Mouse (Mus musculus) intestine, postnatal 0 days (tissue): ENCODE measurements around the gene Ifrd2. TPM values are rescaled to one million over a fixed set of nuclear protein-coding genes. Genes with fewer than 3 reads are reported as not detected.

Experiments used
- ATAC-seq: fragments of 200-750 bp; cut with Nextera tagmentation; 2 replicates; pipeline ENCODE4 v1.8.0; 2017; ENCODE audit warnings: mild to moderate bottlenecking, moderate TSS enrichment, moderate library complexity
- H3K27ac ChIP-seq: fragments of 300-500 bp; sonication (generic); 2 replicates; pipeline ENCODE4 v1.5.1; 2014; ENCODE audit warnings: mild to moderate bottlenecking, low read depth, low read length, moderate library complexity
- H3K27me3 ChIP-seq: fragments of 300-500 bp; sonication (generic); replicated peaks from 2 replicates; pipeline ENCODE4 v1.6.1; 2014; ENCODE audit warnings: low read length, mixed read lengths; ENCODE audit not compliant: control insufficient read depth, insufficient read depth
- H3K36me3 ChIP-seq: fragments of 300-500 bp; sonication (generic); 2 replicates; pipeline ENCODE4 v1.6.1; 2014; ENCODE audit warnings: mild to moderate bottlenecking, moderate library complexity; ENCODE audit not compliant: control insufficient read depth, insufficient read depth
- H3K4me1 ChIP-seq: fragments of 300-500 bp; sonication (generic); replicated peaks from 2 replicates; pipeline ENCODE4 v1.6.1; 2014; ENCODE audit warnings: antibody characterized with exemption, low read length, mixed read lengths; ENCODE audit not compliant: control insufficient read depth, insufficient read depth
- H3K4me2 ChIP-seq: fragments of 300-500 bp; sonication (generic); replicated peaks from 2 replicates; pipeline ENCODE4 v1.6.1; 2014; ENCODE audit warnings: low read depth, mild to moderate bottlenecking, moderate library complexity
- H3K4me3 ChIP-seq: fragments of 300-500 bp; sonication (generic); 2 replicates; pipeline ENCODE4 v1.5.1; 2014; ENCODE audit warnings: low read depth, low read length
- H3K9ac ChIP-seq: fragments of 300-500 bp; sonication (generic); 2 replicates; pipeline ENCODE4 v1.6.1; 2014; ENCODE audit warnings: mild to moderate bottlenecking, low read depth, low read length
- H3K9me3 ChIP-seq: fragments of 300-500 bp; sonication (generic); 2 replicates; pipeline ENCODE4 v1.6.1; 2016; ENCODE audit warnings: mixed run types; ENCODE audit not compliant: control insufficient read depth
- CTCF ChIP-seq: sonication (generic); IDR thresholded peaks from 2 replicates; pipeline ENCODE4 v1.5.1; 2016; ENCODE audit warnings: low read depth, mild to moderate bottlenecking, control low read depth, antibody characterized with exemption, moderate library complexity
- WGBS: fragments of 180-500 bp; shearing (Covaris S2); extraction: QIAGEN DNeasy Blood & Tissue Kit; methylation state at CpG from one replicate; pipeline ENCODE4 v1.1.7; 2014; 5-methylcytosine and 5-hydroxymethylcytosine counted together
- polyA plus RNA-seq: library from polyadenylated mRNA; unstranded; fragments of >200 nt; fragmentation: Nextera tagmentation; extraction: Ambion mirVana; gene quantifications from 2 replicates; pipeline ENCODE4 v1.2.1, GENCODE M21; 2015

The Ifrd2 gene
- polyA plus RNA-seq, 1 experiment from 2014 or later, result 36.9 TPM

- Histone ChIP-seq H3K27ac (peak overlapping the region; percentile 93), H3K4me3 (no peak overlapping the region), H3K9ac (peak overlapping the region; percentile 23; the same call in 1 of the 2 replicates), H3K27me3 (no peaks in the 10 kb centered on the region), H3K4me2 (peak overlapping the region; percentile 25; the same call in 1 of the 2 replicates), H3K36me3 (peaks cover 64% of the 10 kb centered on the region), H3K9me3 (no peaks in the 10 kb centered on the region), H3K4me1 (peaks cover 22% of the 10 kb centered on the region)
- ATAC-seq, result peak; percentile 95
- no peak for TF ChIP-seq CTCF
- 10% methylated on average over 13 of the region's 13 CpGs for WGBS
These were observed 31.5 kb downstream of the Ifrd2 start for GRCm38 (mm10) chr9:107618778-107619545.

DNA sequence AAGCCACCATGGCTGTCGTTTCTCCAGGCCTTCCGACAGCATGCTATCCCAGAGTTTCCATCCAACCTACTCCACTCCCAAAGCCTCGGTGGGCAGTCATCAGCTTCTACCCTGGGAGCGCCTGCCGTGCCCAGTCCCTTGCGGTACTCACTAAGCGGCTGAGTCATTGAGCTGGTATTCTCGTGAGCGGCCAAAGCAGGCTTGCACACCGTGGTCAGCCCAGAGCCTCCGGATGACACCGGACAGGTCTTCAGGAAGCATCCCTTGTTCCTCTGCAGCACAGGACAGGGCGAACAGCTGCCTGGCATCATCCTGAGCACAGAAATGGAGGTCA, 32.1 kb downstream of the Ifrd2 start:
- Histone ChIP-seq H3K4me2 (no peak overlapping the region; the same call in 1 of the 2 replicates), H3K9me3 (no peaks in the 10 kb centered on the region), H3K36me3 (peaks cover 59% of the 10 kb centered on the region), H3K27me3 (no peaks in the 10 kb centered on the region), H3K27ac (peak overlapping the region; percentile 93), H3K9ac (no peak overlapping the region), H3K4me1 (peaks cover 27% of the 10 kb centered on the region), H3K4me3 (no peak overlapping the region)
- no peak for TF ChIP-seq CTCF
- ATAC-seq, result peak; percentile 43
- 29% methylated on average over 13 of the region's 13 CpGs for WGBS

GRCm38 (mm10) chr9:107620954-107621353, 33.5 kb downstream of the Ifrd2 start:
- H3K27ac ChIP-seq, result no peak overlapping the region
- H3K4me3 ChIP-seq, result no peak overlapping the region
- no peak for TF ChIP-seq CTCF
- ATAC-seq, result no peak
- H3K9ac ChIP-seq, result no peak overlapping the region
- H3K4me1 ChIP-seq, result peaks cover 29% of the 10 kb centered on the region
- H3K27me3 ChIP-seq, result no peaks in the 10 kb centered on the region
- peaks cover 53% of the 10 kb centered on the region for H3K36me3 ChIP-seq
- no peak overlapping the region for H3K4me2 ChIP-seq
- H3K9me3 ChIP-seq, result no peaks in the 10 kb centered on the region

DNA sequence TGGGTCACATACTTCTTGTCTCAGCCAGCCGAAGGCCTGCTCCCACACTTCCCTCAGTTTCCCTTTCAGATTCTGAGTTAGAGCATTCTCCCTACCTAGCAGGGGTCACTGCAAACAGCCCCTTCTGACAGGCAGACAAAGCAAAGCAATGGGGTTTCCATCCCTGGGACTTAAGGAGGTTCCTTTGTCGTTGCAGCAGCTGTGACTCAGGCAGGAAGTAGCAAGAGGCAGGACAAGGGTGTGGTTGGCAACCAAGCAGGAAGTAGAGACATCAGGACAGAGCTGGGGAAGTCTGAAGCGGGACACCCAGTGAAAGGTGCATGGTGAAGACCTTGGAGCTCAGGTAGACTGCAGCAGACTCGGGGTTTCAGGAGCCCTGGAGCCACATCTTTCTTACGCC, 37.1 kb downstream of the Ifrd2 start:
- TF ChIP-seq CTCF, result no peak
- ATAC-seq, result peak; percentile 50
- Histone ChIP-seq H3K27me3 (no peaks in the 10 kb centered on the region), H3K4me1 (peaks cover 27% of the 10 kb centered on the region), H3K9me3 (no peaks in the 10 kb centered on the region), H3K4me2 (peak overlapping the region; percentile 4), H3K4me3 (no peak overlapping the region), H3K36me3 (peaks cover 35% of the 10 kb centered on the region), H3K9ac (no peak overlapping the region), H3K27ac (peak overlapping the region; percentile 52)
- 57% methylated on average over 5 of the region's 5 CpGs for WGBS

DNA sequence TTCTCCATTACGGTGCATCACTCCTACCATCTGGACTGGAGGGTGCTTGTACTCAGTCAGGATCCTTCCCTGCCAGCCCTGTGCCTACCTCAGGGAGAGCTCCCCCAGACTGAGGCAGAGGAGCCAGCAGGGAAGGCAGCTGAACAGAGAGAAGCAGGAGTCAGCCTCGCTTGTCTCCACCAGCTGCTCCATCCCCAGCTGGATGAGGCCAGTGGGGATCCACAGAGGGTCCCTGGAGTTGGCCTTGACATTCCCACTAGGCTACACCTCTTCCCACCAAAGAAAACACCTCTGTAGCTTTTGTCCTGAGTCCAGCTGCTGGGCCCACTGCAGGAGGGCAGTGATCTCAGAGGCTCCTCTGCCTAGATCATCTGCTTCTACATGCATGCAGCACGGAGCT, 37.5 kb downstream of the Ifrd2 start:
- Histone ChIP-seq H3K4me2 (no peak overlapping the region), H3K9me3 (no peaks in the 10 kb centered on the region), H3K27me3 (no peaks in the 10 kb centered on the region), H3K4me3 (no peak overlapping the region), H3K36me3 (peaks cover 30% of the 10 kb centered on the region), H3K27ac (peak overlapping the region; percentile 52; the same call in 1 of the 2 replicates), H3K9ac (no peak overlapping the region), H3K4me1 (peaks cover 26% of the 10 kb centered on the region)
- 87% methylated on average over 3 of the region's 3 CpGs for WGBS
- ATAC-seq, result peak; percentile 11; the same call in 1 of the 2 replicates
- no peak for TF ChIP-seq CTCF

DNA sequence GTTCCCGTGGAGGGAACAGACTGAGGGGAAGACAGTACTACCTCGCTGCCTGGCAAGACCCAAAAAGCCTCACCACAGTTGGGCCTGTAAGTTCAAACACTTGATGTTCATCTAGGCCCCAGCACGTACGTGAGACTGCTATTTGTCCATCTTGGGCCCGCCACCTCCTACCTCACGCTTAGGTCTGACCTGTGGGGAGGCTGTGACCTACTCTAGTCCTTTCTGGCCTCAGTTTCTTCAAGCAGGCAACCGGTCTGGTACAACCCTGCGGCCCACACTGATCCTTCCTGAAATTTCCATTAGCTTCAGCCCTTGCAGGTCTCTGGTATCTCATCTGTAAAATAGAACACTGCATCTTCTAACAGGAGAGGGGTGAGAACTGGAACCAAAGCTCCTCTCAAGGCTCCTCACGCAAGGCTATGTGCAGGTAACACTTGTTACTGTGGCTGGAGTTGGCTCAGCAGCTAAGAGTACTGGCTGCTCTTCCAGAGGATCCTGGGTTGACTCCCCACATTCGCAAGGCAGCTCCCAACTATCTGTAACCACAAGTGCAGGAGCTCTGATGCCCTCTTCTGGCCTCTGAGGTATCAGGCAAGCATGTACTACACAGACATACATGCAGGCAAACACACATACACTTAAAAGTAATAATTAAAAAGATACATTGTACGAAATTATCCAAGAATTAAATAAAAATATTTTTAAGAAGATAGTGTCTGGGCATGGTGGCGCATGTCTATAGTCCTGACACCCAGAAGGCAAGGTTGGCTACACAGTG, 38.1 kb downstream of the Ifrd2 start:
- H3K4me1 ChIP-seq, result peaks cover 27% of the 10 kb centered on the region
- H3K27me3 ChIP-seq, result no peaks in the 10 kb centered on the region
- H3K36me3 ChIP-seq, result peaks cover 25% of the 10 kb centered on the region
- 91% methylated on average over 12 of the region's 12 CpGs for WGBS
- peak; percentile 63 for TF ChIP-seq CTCF
- ATAC-seq, result no peak
- peak overlapping the region; percentile 21; the same call in 1 of the 2 replicates for H3K27ac ChIP-seq
- H3K9me3 ChIP-seq, result no peaks in the 10 kb centered on the region
- H3K4me3 ChIP-seq, result no peak overlapping the region
- no peak overlapping the region for H3K4me2 ChIP-seq
- no peak overlapping the region for H3K9ac ChIP-seq
